Mouse (Mus musculus): ENCODE data around the gene Gsto2. TPM values are rescaled to one million over a fixed set of nuclear protein-coding genes. Genes with fewer than 3 reads are reported as not detected.

Gsto2 gene
- total and polyA plus RNA-seq, 2 experiments from 2014 or later: 1.7 to 11.4 TPM

DNA sequence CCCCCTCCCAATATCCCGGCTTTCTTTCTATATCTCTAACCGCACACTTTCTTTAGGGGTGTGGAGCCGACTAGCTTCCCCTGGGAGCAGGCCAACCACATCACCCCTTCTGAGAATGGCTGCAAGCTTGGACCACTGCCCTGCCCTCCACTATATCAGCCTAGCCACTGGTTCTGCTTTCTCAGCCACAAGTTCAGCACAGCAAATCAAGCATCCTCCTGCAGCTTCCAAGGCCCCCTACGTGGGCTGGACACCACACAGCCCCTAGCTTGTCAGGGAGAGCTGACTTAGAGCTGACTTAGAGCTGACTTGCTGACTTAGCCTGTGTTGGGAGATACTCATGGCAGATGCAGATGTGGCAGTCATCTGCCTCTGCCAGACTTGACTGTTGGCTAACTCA, 39.7 kb downstream of the Gsto2 start:
- Histone ChIP-seq H3K9ac (replicated peaks; ENCODE audit: low read depth, low read length) (no peak overlapping the region), H3K4me1 (ENCODE audit: control insufficient read depth, insufficient read depth) (peaks cover 47% of the 10 kb centered on the region), H3K27ac (ENCODE audit: low read depth) (0 out of 2 replicates have a peak overlapping the region, but pooled peaks have one; percentile 25), H3K4me2 (ENCODE audit: low read depth, low read length) (no peak overlapping the region), H3K27me3 (ENCODE audit: control insufficient read depth, insufficient read depth, low read length) (no peaks in the 10 kb centered on the region), H3K9me3 (replicated peaks; ENCODE audit: control insufficient read depth, low read length) (no peaks in the 10 kb centered on the region), H3K4me3 (ENCODE audit: low read depth, low read length) (no peak overlapping the region), H3K36me3 (replicated peaks; ENCODE audit: control insufficient read depth, insufficient read depth, low read length) (peaks cover 15% of the 10 kb centered on the region; the same call in 1 of the 2 replicates)
- ATAC-seq (ENCODE audit: insufficient read depth, low read depth) (no peak), DNase-seq (ENCODE audit: low spot score) (no peak)
- 58% methylated on average over 4 of the region's 4 CpGs for WGBS
- TF ChIP-seq CTCF (IDR thresholded peaks at IDR 0.05; ENCODE audit: low read depth) (no peak), EP300 (IDR thresholded peaks at IDR 0.05; ENCODE audit: low read depth) (no peak)

DNA sequence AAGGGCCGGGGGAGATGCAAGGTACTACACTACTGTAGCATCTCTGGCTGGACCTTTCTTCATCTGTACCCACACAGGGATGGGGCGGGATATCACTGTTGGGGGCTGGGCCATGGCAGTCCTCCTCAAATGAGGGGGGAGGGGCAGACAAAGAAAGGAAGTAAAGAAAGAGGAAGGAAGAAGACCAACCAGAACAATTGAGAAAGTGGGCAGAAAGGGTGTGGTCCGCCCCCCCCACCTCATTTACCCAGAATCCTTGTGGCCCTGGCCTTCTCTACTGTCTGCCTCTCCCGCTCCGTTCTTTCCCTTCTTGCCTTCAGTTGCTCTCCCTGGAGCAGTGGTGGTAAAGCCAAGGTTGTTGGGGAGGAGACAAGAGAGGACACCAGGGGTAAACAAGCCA, 40.3 kb downstream of the Gsto2 start:
- TF ChIP-seq CTCF (IDR thresholded peaks at IDR 0.05; ENCODE audit: low read depth) (no peak), EP300 (IDR thresholded peaks at IDR 0.05; ENCODE audit: low read depth) (no peak)
- no peaks in the 10 kb centered on the region for H3K27me3 ChIP-seq (ENCODE audit: control insufficient read depth, insufficient read depth, low read length)
- H3K4me1 ChIP-seq (ENCODE audit: control insufficient read depth, insufficient read depth): peaks cover 52% of the 10 kb centered on the region
- peaks cover 12% of the 10 kb centered on the region; the same call in 1 of the 2 replicates for H3K36me3 ChIP-seq (replicated peaks; ENCODE audit: control insufficient read depth, insufficient read depth, low read length)
- H3K27ac ChIP-seq (ENCODE audit: low read depth): no peak overlapping the region
- no peak overlapping the region for H3K4me2 ChIP-seq (ENCODE audit: low read depth, low read length)
- H3K9ac ChIP-seq (replicated peaks; ENCODE audit: low read depth, low read length): no peak overlapping the region
- ATAC-seq (ENCODE audit: insufficient read depth, low read depth): no peak
- no peak for DNase-seq (ENCODE audit: low spot score)
- H3K9me3 ChIP-seq (replicated peaks; ENCODE audit: control insufficient read depth, low read length): no peaks in the 10 kb centered on the region
- 84% methylated on average over 5 of the region's 5 CpGs for WGBS
- no peak overlapping the region for H3K4me3 ChIP-seq (ENCODE audit: low read depth, low read length)

DNA sequence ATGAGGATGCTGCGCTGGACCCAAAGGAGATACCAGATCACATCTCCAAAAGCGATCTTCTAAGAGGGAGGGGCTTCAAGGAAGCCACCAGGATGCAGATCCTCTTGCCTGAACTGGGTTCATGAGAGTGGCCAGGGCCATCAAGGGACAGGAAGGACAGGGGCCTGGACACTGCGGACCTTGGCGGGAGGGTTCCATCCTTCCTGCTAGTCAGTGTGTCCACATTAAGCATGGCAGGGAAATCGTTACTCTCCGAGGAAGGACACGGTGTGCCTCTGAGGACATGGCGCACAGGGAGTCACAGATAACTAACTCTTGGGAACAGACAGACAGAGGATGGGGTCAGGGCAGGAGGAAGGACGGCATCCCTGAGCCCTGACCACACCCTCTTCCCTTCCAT, 42.3 kb downstream of the Gsto2 start:
- H3K9ac ChIP-seq (replicated peaks; ENCODE audit: low read depth, low read length): no peak overlapping the region
- TF ChIP-seq CTCF (IDR thresholded peaks at IDR 0.05; ENCODE audit: low read depth) (no peak), EP300 (IDR thresholded peaks at IDR 0.05; ENCODE audit: low read depth) (no peak)
- peaks cover 25% of the 10 kb centered on the region; the same call in 1 of the 2 replicates for H3K36me3 ChIP-seq (replicated peaks; ENCODE audit: control insufficient read depth, insufficient read depth, low read length)
- H3K4me2 ChIP-seq (ENCODE audit: low read depth, low read length): no peak overlapping the region
- no peak overlapping the region for H3K27ac ChIP-seq (ENCODE audit: low read depth)
- no peak overlapping the region for H3K4me3 ChIP-seq (ENCODE audit: low read depth, low read length)
- no peaks in the 10 kb centered on the region for H3K9me3 ChIP-seq (replicated peaks; ENCODE audit: control insufficient read depth, low read length)
- DNase-seq (ENCODE audit: low spot score): no peak
- whole genome bisulfite sequencing: 76% methylated on average over 9 of the region's 9 CpGs
- ATAC-seq (ENCODE audit: insufficient read depth, low read depth): no peak
- H3K27me3 ChIP-seq (ENCODE audit: control insufficient read depth, insufficient read depth, low read length): no peaks in the 10 kb centered on the region
- H3K4me1 ChIP-seq (ENCODE audit: control insufficient read depth, insufficient read depth): peaks cover 44% of the 10 kb centered on the region

DNA sequence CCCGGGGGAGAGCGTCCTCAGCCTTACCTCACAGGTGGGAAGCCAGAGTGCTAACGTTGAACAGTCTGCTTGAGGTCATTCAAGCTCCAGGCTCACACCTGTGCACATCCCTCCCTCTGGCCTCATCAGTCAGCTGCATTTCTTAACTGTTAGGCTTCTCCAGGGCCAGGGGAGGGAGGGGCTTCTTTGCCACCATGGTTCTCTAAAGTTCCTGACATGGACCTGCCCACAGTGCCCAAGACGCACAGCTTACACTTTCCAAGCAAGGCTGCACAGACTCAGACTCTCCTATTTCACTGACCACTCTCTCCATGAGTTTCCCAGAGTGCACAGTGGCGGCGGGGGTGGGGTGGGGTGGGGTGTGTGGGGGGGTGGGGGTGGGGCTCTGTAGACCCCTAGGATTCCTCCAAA, 43.6 kb downstream of the Gsto2 start:
- H3K9ac ChIP-seq (replicated peaks; ENCODE audit: low read depth, low read length): no peak overlapping the region

DNA sequence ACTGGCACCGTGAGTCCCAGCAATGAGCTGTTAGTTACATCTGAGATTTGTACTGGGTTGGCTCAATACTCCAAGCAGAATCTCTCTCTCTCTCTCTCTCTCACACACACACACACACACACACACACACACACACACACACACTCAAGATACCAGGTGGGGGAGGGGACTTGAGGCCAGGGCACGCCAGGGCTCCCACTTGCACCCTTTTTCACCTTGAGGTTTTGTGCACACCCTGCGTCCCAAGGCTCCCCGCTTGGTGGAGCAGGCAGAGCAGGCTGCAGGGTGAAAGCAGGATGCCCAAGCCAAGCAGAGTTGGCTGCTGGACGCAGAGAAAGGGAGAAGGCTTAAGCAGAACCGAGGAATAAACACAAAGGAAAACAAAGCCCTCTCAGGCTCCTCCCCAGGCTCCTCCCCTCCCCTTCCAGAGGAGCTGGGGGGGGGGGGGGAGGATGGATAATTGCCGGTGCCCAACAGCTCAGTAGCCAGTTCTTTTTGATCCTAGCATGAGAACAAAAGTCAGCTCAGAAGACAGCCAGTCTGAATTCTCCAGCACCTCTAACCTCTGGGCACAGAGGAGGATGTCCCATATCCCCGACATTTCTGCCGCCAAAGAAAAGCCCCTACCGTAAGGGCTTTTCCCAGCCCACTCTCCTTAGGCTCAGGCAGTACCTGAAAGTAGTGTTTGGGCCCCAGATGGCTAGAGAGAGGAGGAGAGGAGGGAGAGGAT, 44.2 kb downstream of the Gsto2 start:
- H3K27me3 ChIP-seq (ENCODE audit: control insufficient read depth, insufficient read depth, low read length): no peaks in the 10 kb centered on the region
- peaks cover 32% of the 10 kb centered on the region for H3K4me1 ChIP-seq (ENCODE audit: control insufficient read depth, insufficient read depth)
- H3K4me2 ChIP-seq (ENCODE audit: low read depth, low read length): peak overlapping the region; percentile 55
- H3K27ac ChIP-seq (ENCODE audit: low read depth): peak overlapping the region; percentile 70
- DNase-seq (ENCODE audit: low spot score): peak; percentile 62
- H3K4me3 ChIP-seq (ENCODE audit: low read depth, low read length): peak overlapping the region; percentile 10
- peak; percentile 58 for ATAC-seq (ENCODE audit: insufficient read depth, low read depth)
- peaks cover 24% of the 10 kb centered on the region; the same call in 1 of the 2 replicates for H3K36me3 ChIP-seq (replicated peaks; ENCODE audit: control insufficient read depth, insufficient read depth, low read length)
- peak; percentile 8; the same call in 1 of the 2 replicates for TF ChIP-seq CTCF (IDR thresholded peaks at IDR 0.05; ENCODE audit: low read depth)
- no peak for TF ChIP-seq EP300 (IDR thresholded peaks at IDR 0.05; ENCODE audit: low read depth)
- H3K9ac ChIP-seq (replicated peaks; ENCODE audit: low read depth, low read length): peak overlapping the region; percentile 46
- H3K9me3 ChIP-seq (replicated peaks; ENCODE audit: control insufficient read depth, low read length): no peaks in the 10 kb centered on the region
- 9% methylated on average over 10 of the region's 10 CpGs for WGBS

More for the DNA sequence above, 43.6 kb downstream of the Gsto2 start:
- H3K27ac ChIP-seq (ENCODE audit: low read depth): no peak overlapping the region
- ATAC-seq (ENCODE audit: insufficient read depth, low read depth) (peak; percentile 15), DNase-seq (ENCODE audit: low spot score) (no peak)
- no peak overlapping the region for H3K4me2 ChIP-seq (ENCODE audit: low read depth, low read length)
- H3K4me1 ChIP-seq (ENCODE audit: control insufficient read depth, insufficient read depth): peaks cover 32% of the 10 kb centered on the region
- no peaks in the 10 kb centered on the region for H3K27me3 ChIP-seq (ENCODE audit: control insufficient read depth, insufficient read depth, low read length)
- H3K4me3 ChIP-seq (ENCODE audit: low read depth, low read length): no peak overlapping the region
- WGBS: 47% methylated on average over 6 of the region's 6 CpGs
- TF ChIP-seq EP300 (IDR thresholded peaks at IDR 0.05; ENCODE audit: low read depth): no peak
- no peak for TF ChIP-seq CTCF (IDR thresholded peaks at IDR 0.05; ENCODE audit: low read depth)
- H3K36me3 ChIP-seq (replicated peaks; ENCODE audit: control insufficient read depth, insufficient read depth, low read length): peaks cover 25% of the 10 kb centered on the region; the same call in 1 of the 2 replicates
- H3K9me3 ChIP-seq (replicated peaks; ENCODE audit: control insufficient read depth, low read length): no peaks in the 10 kb centered on the region
